Mouse (Mus musculus) A20 (cell line): Measurements from ENCODE around the gene Kcnk4.

Source experiments
- DNase-seq: peaks from one replicate; pipeline ENCODE4 v3.0.0-alpha.2; 2011; ENCODE audit warnings: low read depth, low spot score

Kcnk4 gene

DNA sequence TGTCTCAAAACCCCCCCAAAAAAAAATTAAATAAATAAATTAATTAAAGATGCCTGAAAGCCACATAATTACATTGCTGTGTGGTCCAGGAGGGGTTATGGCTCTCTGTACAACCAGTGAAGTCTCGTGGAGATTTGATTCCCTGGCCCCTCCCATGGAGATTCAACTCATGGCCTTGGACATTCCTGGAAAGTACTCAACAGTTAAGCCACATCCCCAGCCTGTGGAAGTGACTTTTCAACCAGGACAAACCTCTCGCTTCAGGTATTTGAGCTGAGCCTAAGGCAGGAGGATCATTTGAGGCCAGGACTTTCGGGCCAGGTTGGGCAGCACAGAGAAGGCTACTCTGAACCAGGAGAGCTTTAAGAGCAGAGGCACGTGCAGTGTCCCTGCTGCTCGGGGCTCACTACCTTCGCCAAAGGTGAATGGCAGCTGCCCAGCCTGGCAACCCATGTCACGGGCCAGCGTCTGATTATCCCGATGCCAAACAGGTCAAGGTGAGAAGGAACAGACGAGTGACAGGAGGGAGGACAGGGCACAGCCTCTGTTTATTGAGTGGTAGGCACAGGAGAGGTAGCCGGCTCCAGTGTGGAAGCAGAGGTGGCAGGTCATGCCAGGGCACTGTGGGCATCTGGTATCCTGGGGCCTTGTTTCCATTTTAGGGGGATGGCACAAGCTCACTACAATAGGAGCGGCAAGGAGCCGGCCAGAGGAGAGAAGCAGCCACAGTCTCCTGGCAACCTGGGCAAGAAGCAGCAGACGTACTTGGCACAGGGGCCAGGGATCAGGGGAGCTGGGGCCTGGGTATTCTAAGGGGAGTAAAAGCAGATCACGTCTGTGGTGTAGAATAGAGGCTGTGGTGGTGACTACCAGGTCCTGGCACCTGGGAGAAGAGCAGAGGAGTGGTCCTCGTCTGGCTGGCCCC lies 3.5 kb upstream of the Kcnk4 start:
- DNase-seq = no peak

GRCm38 (mm10) chr19:6936299-6936698 lies 2.0 kb upstream of the Kcnk4 start:
- peak; percentile 70 for DNase-seq

- DNase-seq = no peak
Observed at GRCm38 (mm10) chr19:6933436-6934194, 700 bp downstream of the Kcnk4 start.

DNA sequence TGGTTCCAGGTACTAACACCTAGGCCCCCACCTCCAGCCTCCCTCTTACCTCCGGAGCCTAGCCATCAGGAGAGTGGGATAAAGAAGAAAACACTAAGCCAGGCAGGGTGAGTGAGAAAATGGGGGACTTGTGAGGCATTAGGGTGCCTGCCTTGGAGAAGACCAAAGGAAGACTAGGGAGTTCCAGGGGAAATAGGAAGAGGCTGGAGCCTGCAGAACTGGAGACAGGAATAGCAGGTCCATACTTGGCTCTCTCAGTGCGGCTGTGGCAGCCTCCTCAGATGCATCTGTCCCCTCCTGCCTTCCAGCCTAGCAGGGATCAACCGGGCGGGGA lies 1.2 kb downstream of the Kcnk4 start:
- DNase-seq = no peak

DNA sequence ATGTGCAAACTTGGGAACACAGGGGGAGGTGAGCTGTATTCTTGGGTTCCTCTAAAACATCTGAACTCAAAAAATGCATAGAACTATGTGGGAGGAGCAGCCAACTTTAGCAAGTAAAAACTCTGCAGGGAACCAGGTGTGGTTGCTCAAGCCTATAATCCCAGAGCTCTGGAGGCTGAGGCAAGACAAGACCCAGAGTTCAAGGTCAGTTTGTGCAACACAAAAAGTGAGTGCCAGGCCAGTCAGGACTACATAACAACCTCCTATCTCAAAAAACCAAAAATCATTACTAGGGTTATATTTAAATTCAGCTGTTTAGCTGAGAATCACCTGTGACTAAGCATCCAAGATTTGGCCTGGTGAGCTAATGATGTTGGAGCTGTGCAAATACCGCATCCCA lies 2.3 kb downstream of the Kcnk4 start:
- DNase-seq = no peak

GRCm38 (mm10) chr19:6931002-6931401 lies 3.3 kb downstream of the Kcnk4 start:
- no peak for DNase-seq

GRCm38 (mm10) chr19:6928080-6928479 lies 6.2 kb downstream of the Kcnk4 start:
- DNase-seq = no peak

DNA sequence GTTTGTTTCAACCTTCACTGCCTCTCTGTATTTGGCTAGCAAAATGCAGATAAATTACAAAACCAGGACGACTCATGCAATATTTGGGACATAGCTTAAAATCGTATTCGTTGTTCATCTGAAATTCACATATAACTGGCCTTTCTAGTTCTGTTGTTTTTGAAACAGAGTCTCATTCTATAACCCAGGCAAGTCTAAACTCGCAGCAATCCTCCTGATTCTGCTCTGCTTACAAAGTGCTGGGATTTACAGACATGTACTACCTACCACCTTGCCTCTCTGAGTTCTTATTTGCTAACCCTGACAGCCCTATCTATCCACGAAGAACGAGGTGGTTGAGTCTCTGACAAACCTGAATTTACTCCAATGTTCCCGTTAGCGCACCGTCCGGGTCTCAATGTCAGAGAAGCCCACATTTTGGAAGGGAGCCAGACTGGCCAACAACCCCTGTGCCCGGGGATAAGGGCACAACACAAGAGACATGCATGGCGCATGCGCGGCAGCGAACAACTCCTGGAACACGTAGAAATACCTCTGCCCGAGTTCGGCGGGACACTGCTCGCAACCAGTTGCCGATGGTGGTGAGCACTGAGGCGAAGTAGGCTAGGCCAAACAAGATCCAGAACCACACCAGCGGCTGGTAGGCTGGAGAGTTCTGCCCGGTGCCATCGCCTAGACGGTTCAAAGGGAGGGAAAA lies 7.6 kb downstream of the Kcnk4 start:
- DNase-seq = no peak

DNA sequence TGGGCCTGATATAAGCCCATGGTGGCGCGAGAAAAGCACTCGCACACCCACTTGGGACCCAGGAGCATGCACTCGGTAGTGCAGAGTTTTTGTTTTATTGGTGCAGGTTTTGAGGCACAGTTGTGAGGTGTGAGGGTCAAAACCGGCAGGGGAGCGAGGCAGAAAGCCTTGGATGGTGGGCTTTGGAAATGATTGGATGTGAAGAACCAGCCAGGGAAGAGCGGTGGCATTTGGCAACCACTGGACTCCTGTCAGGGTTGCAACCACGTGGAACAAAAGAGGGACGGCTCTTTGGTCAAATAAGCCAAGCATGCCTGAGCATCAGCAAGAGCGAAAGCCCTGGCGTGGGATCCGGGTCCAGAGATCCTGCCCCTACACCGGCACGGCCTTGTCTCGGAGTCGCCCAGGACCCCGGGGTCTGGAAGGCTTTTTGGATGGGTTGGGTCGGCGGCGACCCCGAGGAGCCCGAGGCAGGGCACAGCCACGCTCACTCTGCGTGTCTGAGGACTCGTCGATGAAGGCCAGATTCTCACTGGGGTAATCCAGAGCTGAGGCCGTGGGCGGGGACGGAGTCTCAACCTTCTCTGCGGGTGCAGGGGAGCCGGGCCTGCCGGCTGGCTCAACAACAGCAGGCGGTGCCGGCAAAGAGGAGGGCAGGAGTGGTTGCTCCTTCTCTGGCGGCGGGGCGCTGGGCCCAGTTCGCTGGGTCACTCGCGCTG lies 8.5 kb downstream of the Kcnk4 start:
- DNase-seq = no peak

DNA sequence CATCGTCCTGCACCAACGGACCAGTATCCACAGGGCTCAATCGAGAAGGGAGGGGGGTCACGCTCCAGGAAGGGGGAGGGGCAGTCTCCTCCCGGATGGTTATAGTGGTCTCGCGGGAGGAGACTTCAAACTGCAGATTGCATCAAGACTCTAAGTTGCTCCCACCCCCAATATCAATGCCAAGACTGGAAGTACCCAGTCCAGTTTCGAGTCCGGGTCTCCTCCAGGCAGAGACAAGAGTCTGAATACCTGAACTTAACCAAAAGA lies 9.1 kb downstream of the Kcnk4 start, which contains the start of gene Catsperz:
Catsperz (minus strand) TSS at position 74 of the 267 bp plus-strand sequence.
- no peak for DNase-seq

DNA sequence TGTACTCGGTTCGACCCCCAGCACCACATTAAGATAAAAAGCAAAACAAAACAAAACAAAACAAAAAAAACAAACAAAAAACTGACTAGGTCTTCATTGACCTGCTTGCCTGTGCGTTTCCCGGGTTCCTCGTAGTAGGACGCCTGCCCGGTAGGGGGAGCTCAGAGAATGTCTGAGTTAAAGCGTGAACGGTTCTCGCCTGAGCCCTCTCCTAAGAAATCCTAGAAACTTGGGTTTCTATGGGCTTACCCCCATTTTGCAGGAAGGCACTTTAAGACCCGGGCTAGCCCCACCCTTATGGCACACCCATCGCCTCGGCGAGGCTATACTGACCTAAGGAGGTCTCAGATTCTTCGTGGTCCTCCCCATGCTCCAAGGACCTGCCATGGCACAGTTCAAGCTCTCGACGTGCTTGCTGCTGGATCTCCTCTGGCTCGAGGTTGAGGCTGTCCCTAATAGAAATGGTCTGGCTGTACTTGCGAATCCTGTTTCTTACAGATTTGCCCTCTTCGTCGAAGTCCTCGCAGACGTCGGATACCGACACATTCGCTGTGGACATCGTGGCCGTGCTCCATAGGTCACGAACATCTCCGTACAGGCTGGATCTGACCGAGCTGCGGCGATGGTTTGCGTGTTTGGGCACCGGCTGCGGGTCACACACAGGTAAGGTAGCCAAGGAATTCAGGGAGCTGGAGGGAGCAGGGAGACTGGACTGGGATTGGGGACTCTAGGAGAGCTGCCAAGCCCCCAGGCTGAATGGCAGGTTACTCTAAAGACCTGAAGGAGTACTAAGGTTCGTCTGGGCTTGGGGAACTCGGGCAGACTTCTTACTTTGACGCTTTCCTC lies 9.6 kb downstream of the Kcnk4 start:
- DNase-seq = peak; percentile 73

DNA sequence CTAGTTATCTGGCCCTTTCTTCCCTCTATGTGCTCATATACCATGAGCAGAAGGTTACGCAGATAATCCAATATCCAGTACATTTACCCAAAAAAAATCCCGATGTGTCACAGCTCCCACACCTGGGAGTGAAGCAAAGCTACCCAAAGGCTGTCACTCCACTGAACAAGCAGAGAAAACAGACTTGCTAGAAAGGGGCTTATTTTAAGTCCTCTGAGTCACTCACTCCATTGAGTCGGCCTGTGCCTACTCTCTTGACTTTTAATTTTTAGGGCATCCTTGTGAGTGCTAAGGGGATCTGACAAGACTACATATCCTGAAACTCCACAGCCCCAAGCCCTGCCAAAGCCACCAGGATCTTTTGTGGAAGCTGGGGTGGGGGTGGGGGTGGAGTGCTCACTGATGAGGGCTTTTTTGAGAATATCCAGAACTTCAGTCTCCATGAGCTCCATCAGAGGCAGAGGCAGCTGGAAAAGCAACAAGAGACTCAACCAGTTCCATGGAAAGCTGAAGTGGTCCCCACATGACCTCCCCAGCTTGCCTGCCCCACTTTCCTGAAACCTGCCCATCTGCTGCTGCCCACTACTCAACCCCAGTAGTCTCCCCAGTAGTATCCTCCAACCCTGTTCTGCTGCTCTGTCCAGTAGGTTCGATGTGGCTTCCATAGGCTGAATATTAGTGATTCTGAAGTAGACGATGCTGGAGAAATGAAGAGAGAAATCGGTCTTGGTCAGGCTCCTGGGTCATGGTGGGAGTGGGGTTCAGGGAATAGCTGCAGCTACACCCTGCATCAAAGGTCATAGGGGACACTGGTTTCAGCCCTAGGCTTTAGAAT lies 11.2 kb downstream of the Kcnk4 start:
- DNase-seq = no peak

GRCm38 (mm10) chr19:6921647-6922567 lies 12.4 kb downstream of the Kcnk4 start, which contains the start of gene Esrra:
Gene Esrra, minus strand, starts transcription at chr19:6921813.
- DNase-seq = peak; percentile 100

DNA sequence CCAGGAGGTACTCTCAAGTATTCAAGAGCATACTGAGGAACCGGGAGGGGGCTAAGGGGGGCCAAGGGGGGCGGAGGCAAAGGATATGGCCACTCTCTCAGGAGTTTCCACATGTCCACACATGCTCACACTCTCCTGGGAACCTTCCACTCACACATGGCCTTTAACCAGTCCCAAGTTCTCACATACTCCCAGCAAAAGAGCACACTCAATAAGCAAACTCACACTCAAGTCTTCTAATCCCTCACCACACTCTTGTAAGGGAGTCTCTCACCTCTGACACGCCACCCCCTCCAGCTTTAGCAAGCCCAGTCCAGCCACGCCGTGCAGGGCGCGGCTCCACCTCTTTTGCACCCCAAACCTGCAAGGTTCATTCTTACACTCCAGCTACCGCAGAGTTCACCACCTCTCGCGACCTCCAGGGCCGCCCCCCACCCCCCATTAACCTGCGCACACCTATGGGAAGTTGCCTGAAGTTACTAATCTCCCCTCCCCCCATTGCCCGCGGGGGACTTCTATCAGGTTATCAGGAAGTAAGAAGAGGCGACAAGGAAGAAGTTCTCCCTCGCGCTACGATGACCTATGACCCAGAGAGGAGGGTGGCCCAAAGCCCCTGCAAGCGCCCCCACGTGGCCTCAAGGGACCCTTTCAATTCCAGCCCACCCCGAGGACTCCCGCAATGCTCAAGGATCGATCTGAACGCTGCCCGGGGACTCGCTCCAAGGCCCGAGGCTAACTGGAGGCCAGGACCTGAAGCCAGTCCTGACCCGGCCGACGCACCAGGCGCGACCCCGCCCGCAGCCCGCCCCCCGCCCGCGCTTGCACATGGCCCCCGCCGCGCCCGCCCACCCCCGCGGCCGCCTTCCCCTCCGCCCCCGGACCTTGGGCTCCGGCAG lies 13.3 kb downstream of the Kcnk4 start:
- DNase-seq = peak; percentile 86

DNA sequence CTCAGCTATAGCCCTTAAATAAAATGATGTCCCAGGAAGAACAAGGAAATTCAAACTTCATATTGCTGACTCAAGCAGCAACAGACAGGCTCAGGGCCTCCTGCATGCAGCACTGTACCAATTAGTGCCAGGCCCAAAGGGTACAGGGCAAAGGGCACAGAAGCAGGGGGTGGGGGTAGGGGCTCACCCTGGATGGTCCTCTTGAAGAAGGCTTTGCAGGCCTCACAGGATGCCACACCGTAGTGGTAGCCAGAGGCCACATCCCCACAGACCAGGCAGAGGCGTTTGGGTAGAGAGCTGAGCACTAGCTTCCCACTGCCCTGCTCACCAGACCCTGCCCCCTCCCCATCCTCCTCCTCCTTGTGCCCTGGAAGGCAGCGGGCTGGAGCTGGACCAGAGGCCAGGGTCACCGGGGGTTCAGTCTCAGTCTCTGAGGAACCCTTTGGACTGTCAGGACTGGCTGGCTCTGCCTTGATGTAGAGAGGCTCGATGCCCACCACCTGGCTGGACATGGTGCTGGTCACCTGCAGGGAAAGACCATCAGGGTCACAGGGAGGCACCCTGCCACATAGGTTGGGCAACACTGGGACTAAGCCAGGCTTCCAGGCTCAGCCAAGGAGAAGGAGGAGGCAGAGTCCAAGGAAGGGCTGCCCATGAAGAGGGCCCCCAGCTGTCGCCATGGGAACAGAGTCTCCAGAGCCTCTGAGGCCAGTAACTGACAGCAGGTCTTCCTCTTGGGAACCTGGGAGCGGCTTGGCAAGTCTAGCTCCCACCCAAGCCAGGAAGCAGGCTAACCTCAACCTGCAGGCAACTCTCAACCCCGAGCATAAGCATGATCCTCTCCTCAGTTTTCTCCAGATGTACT lies 14.2 kb downstream of the Kcnk4 start:
- DNase-seq = no peak

DNA sequence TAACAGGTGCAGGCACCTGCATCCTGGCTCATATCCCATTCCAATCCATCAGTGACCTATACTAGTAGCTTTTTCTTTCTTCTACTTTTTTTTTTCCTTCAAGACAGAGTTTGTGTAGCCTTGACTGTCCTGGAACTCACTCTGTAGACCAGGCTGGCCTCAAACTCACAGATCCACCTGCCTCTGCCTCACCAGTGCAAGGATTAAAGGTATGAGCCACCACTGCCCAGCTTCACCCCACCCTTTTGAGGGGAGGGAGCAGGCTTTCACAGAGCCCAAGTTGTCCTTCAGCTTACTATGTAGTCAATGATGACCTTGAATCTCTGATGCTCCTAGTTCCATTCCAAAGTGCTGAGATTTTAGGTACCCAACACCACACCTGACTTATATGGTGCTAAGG lies 14.9 kb downstream of the Kcnk4 start:
- no peak for DNase-seq

DNA sequence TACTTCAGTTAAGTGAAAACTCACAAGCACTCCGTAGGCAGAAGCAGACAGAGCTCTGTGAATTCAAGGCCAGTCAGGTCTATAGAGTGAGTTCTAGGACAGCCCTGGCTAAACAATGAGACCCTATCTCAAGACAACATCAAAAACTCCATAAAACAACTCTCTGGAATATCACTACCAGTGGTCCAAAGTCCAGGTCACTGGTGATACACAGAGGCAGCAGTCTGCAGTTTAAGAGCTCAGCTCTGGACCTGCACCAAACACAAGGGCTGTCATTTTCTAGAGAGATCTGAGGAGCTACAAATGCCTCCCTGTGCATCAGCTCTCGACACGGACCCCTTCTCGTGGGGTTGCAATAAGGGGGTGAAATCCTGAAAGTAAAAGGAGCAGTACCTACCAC lies 16.0 kb downstream of the Kcnk4 start:
- no peak for DNase-seq
